In the genomic region with DNA sequence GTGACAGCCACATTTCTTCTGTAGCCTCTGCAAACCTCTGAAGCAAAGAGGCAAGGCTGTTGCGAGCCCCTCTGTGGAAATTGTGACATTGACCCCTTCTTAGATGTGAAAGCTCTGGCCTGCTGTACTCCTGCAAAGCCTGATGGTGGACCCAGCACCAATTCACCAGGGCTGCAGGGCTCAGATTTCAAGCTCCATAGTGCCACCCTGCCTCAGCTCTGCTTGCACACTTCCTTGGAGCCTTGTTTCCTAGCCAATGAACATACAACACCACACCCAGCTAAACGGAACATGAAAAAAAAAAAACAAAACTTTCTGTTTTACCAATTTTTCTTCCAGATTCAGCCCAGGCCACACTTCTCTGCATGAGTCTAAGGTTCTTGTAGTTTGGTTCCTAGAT, we compare ENCODE assay signal across 20 mouse cellular contexts.
"Had no signal": no experiment of that assay in that cellular context is flagged by ENCODE, and none has a peak within 500 bp of the region (broad histone marks: within the 10 kb centered on the region; RNA-seq: fewer than 3 reads in every experiment).

No protein-coding gene starts in this region.

- H3K36me3 ChIP-seq: limb, embryonic 10.5 days; limb, embryonic 13.5 days; liver, embryonic 12.5 days; liver, embryonic 15.5 days; midbrain, embryonic 12.5 days; neural tube, embryonic 13.5 days had no signal

- DNase-seq: kidney, adult 18-20 months; kidney, adult 9 months; kidney, postnatal 36 days; layer of hippocampus, postnatal 36 days; liver; lung, adult 18-20 months; retina, postnatal 1 day; right cerebral cortex, postnatal 25 days; spleen, adult 18-20 months; thymus, adult 2 months; thymus, postnatal 14 days; thymus, postnatal 4 days had no signal

- H3K9ac ChIP-seq: limb, embryonic 13.5 days; liver, embryonic 12.5 days; liver, embryonic 15.5 days; midbrain, embryonic 12.5 days; neural tube, embryonic 13.5 days had no signal

- H3K4me2 ChIP-seq: limb, embryonic 13.5 days; liver, embryonic 12.5 days; liver, embryonic 15.5 days; midbrain, embryonic 12.5 days; neural tube, embryonic 13.5 days had no signal

- H3K4me3 ChIP-seq: limb, embryonic 10.5 days; limb, embryonic 13.5 days; liver, embryonic 12.5 days; liver, embryonic 15.5 days; midbrain, embryonic 12.5 days; myocyte; neural tube, embryonic 13.5 days had no signal

- H3K9me3 ChIP-seq: limb, embryonic 10.5 days; limb, embryonic 13.5 days; liver, embryonic 12.5 days; liver, embryonic 15.5 days; midbrain, embryonic 12.5 days; neural tube, embryonic 13.5 days had no signal

- H3K27ac ChIP-seq: limb, embryonic 13.5 days; liver, embryonic 12.5 days; liver, embryonic 15.5 days; midbrain, embryonic 12.5 days; neural tube, embryonic 13.5 days had no signal

- H3K27me3 ChIP-seq: limb, embryonic 13.5 days; liver, embryonic 15.5 days; midbrain, embryonic 12.5 days; neural tube, embryonic 13.5 days had no signal

- ATAC-seq: liver, embryonic 12.5 days; midbrain, embryonic 16.5 days had no signal
